Mouse (Mus musculus): ENCODE measurements around the gene Anxa7.

DNA sequence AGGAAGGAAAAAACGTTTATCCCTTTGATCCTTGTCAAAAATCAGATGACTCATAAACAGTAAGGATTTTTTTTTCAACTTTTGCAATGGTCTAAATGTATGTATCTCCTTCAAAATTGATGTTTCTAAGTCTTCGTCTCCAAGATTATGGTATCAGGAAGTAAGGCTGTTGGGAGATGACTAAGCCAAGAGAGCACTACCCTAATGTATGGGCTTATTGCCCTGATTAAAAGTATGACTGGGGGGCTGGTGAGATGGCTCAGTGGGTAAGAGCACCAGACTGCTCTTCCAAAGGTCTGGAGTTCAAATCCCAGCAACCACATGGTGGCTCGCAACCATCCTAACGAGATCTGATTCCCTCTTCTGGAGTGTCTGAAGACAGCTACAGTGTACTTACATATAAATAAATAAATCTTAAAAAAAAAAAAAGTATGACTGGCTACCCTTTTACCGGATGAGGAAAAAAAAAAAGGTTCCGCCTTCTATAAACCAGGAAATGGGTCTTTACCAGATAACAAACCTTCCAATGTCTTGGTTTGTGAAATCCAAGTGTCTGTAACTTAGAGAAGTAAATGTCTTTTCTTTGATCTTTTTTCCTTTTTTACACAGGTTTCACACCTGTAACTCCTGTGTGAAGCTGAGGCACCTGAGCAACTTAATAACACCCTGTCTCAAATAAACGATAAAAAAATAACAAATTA is 2.3 kb upstream of the Anxa7 start:
- TF ChIP-seq POLR2A (IDR thresholded peaks at IDR 0.05; ENCODE audit: insufficient read length, low read depth), result no peak
- TF ChIP-seq USF1 (IDR thresholded peaks at IDR 0.05; ENCODE audit: low read depth), result no peak
- TF ChIP-seq E2F4 (IDR thresholded peaks at IDR 0.05; ENCODE audit: insufficient read depth), result no peak
- no peak for TF ChIP-seq MAX (IDR thresholded peaks at IDR 0.05; ENCODE audit: low read depth)
- TF ChIP-seq MYOD1 (IDR thresholded peaks at IDR 0.05; ENCODE audit: control insufficient read depth in 1 of 3, insufficient read length in 2 of 3, low read depth in 2 of 3), result no peak
- TF ChIP-seq REST (IDR thresholded peaks at IDR 0.05; ENCODE audit: insufficient read depth, insufficient read length), result no peak
- no peak for TF ChIP-seq MYOG (IDR thresholded peaks at IDR 0.05; ENCODE audit: control insufficient read depth in 1 of 3, insufficient read depth in 1 of 3, insufficient read length in 2 of 3, low read depth in 2 of 3)
- TF ChIP-seq POLR2AphosphoS2 (IDR thresholded peaks at IDR 0.05; ENCODE audit: insufficient read length, low read depth), result no peak
- TF ChIP-seq CEBPB (IDR thresholded peaks at IDR 0.05; ENCODE audit: insufficient read depth, poor library complexity, severe bottlenecking), result no peak
- TF ChIP-seq TCF3 (IDR thresholded peaks at IDR 0.05; ENCODE audit: insufficient read length, low read depth), result no peak
